Mouse (Mus musculus) limb, embryonic 13.5 days (tissue): Measurements from ENCODE around the gene Ndufb10. TPM values are rescaled to one million over a fixed set of nuclear protein-coding genes. Genes with fewer than 3 reads are reported as not detected.
"Not testable (repeated sequence)": the region's sequence is repeated elsewhere in the genome, so short reads cannot be mapped to it uniquely, and the experiment has no call there.

Experiments used
- ATAC-seq: fragments of 200-750 bp; cut with Nextera tagmentation; 2 replicates; pipeline ENCODE4 v1.8.0; 2017; ENCODE audit warnings: low read depth, moderate number of reproducible peaks, moderate TSS enrichment; ENCODE audit not compliant: low FRiP score
- H3K27ac ChIP-seq: fragments of 300-500 bp; sonication (generic); 2 replicates; pipeline ENCODE4 v1.5.1; 2015; ENCODE audit warnings: inconsistent platforms, mild to moderate bottlenecking, moderate library complexity
- H3K27me3 ChIP-seq: fragments of 300-500 bp; sonication (generic); 2 replicates; pipeline ENCODE4 v1.6.1; 2015; ENCODE audit warnings: mild to moderate bottlenecking, inconsistent platforms
- H3K36me3 ChIP-seq: fragments of 300-500 bp; sonication (generic); 2 replicates; pipeline ENCODE4 v1.6.1; 2015; ENCODE audit warnings: inconsistent platforms, mild to moderate bottlenecking, moderate library complexity
- H3K4me1 ChIP-seq: fragments of 300-500 bp; sonication (generic); 2 replicates; pipeline ENCODE4 v1.6.1; 2015; ENCODE audit warnings: inconsistent platforms
- H3K4me2 ChIP-seq: fragments of 300-500 bp; sonication (generic); replicated peaks from 2 replicates; pipeline ENCODE4 v1.6.1; 2015; ENCODE audit warnings: inconsistent platforms, mild to moderate bottlenecking, moderate library complexity
- H3K4me3 ChIP-seq: fragments of 300-500 bp; sonication (generic); 2 replicates; pipeline ENCODE4 v1.5.1; 2015; ENCODE audit warnings: moderate library complexity, mild to moderate bottlenecking, inconsistent platforms
- H3K9ac ChIP-seq: fragments of 300-500 bp; sonication (generic); 2 replicates; pipeline ENCODE4 v1.6.1; 2015; ENCODE audit warnings: mild to moderate bottlenecking, inconsistent platforms
- H3K9me3 ChIP-seq: fragments of 300-500 bp; sonication (generic); 2 replicates; pipeline ENCODE4 v1.6.1; 2016; ENCODE audit warnings: inconsistent platforms
- WGBS: fragments of 180-500 bp; shearing (Covaris S2); methylation state at CpG from one replicate; pipeline ENCODE4 v1.1.7; 2015; 5-methylcytosine and 5-hydroxymethylcytosine counted together
- polyA plus RNA-seq: library from polyadenylated mRNA; unstranded; fragments of >200 nt; fragmentation: Nextera tagmentation; extraction: Ambion mirVana; gene quantifications from 2 replicates; pipeline ENCODE4 v1.2.1, GENCODE M21; 2015

The Ndufb10 gene
- polyA plus RNA-seq, 1 experiment from 2014 or later, result 206 TPM

- under 1% methylated on average over 60 of the region's 61 CpGs for WGBS
- Histone ChIP-seq H3K36me3 (peaks cover 47% of the 10 kb centered on the region), H3K27ac (peak overlapping the region; percentile 87), H3K4me3 (peak overlapping the region; percentile 84), H3K27me3 (no peaks in the 10 kb centered on the region), H3K9me3 (no peaks in the 10 kb centered on the region), H3K4me2 (peak overlapping the region; percentile 91), H3K4me1 (peaks cover 34% of the 10 kb centered on the region), H3K9ac (peak overlapping the region; percentile 93)
- ATAC-seq, result peak; percentile 98
Observed at GRCm38 (mm10) chr17:24719494-24720222, 4.6 kb downstream of the Ndufb10 start.

GRCm38 (mm10) chr17:24718938-24719337 is 5.3 kb downstream of the Ndufb10 start:
- 63% methylated on average over 5 of the region's 5 CpGs for WGBS
- ATAC-seq, H3K27ac ChIP-seq: not testable (repeated sequence)

GRCm38 (mm10) chr17:24717943-24718342 is 6.3 kb downstream of the Ndufb10 start, which contains the start of the genes Rnf151 and Rps2:
Gene Rnf151 (minus strand): TSS chr17:24718063.
Gene Rps2 (plus strand): TSS chr17:24718116.
- Histone ChIP-seq H3K9me3 (no peaks in the 10 kb centered on the region), H3K4me2 (peak within 1 kb of the TSS; percentile 91), H3K27ac (no peak within 1 kb of the TSS), H3K36me3 (peaks cover 47% of the 10 kb centered on the region), H3K4me1 (peaks cover 25% of the 10 kb centered on the region), H3K27me3 (no peaks in the 10 kb centered on the region), H3K4me3 (peak within 1 kb of the TSS; percentile 84), H3K9ac (peak within 1 kb of the TSS; percentile 92)
- no peak for ATAC-seq
- WGBS, result 81% methylated on average over 4 of the region's 4 CpGs

More at GRCm38 (mm10) chr17:24718938-24719337, 5.3 kb downstream of the Ndufb10 start:
- H3K4me3 ChIP-seq, result peak overlapping the region; percentile 84
- H3K4me2 ChIP-seq, result peak overlapping the region; percentile 91
- not testable (repeated sequence) for H3K9me3 ChIP-seq, H3K27me3 ChIP-seq
- peaks cover 32% of the 10 kb centered on the region for H3K4me1 ChIP-seq
- H3K36me3 ChIP-seq, result peaks cover 47% of the 10 kb centered on the region
- peak overlapping the region; percentile 92 for H3K9ac ChIP-seq

- H3K27ac ChIP-seq, result no peak overlapping the region
- ATAC-seq, result no peak
- no peak overlapping the region for H3K9ac ChIP-seq
- no peak overlapping the region for H3K4me2 ChIP-seq
- WGBS, result 97% methylated on average over 15 of the region's 15 CpGs
- no peak overlapping the region for H3K4me3 ChIP-seq
- peaks cover 32% of the 10 kb centered on the region for H3K36me3 ChIP-seq
- H3K4me1 ChIP-seq, result peaks cover 8% of the 10 kb centered on the region
- H3K27me3 ChIP-seq, result no peaks in the 10 kb centered on the region
- no peaks in the 10 kb centered on the region for H3K9me3 ChIP-seq
Observed at GRCm38 (mm10) chr17:24716166-24716682, 8.1 kb downstream of the Ndufb10 start.

- Histone ChIP-seq H3K4me3 (no peak overlapping the region), H3K27ac (no peak overlapping the region), H3K4me2 (no peak overlapping the region), H3K4me1 (peaks cover 6% of the 10 kb centered on the region), H3K27me3 (no peaks in the 10 kb centered on the region), H3K9me3 (no peaks in the 10 kb centered on the region), H3K36me3 (peaks cover 28% of the 10 kb centered on the region), H3K9ac (no peak overlapping the region)
- ATAC-seq, result no peak
- WGBS, result 67% methylated on average over 6 of the region's 6 CpGs
Observed at GRCm38 (mm10) chr17:24715556-24715955, 8.7 kb downstream of the Ndufb10 start.

- Histone ChIP-seq H3K4me2 (peak overlapping the region; percentile 84; the same call in 1 of the 2 replicates), H3K27ac (no peak overlapping the region), H3K9me3 (no peaks in the 10 kb centered on the region), H3K4me1 (peaks cover 14% of the 10 kb centered on the region), H3K36me3 (peaks cover 23% of the 10 kb centered on the region), H3K4me3 (0 out of 2 replicates have a peak overlapping the region, but pooled peaks have one; percentile 85), H3K9ac (no peak overlapping the region), H3K27me3 (no peaks in the 10 kb centered on the region)
- WGBS, result 35% methylated on average over 2 of the region's 2 CpGs
- ATAC-seq, result no peak
Observed at GRCm38 (mm10) chr17:24708646-24709045, 15.6 kb downstream of the Ndufb10 start.

- Histone ChIP-seq H3K36me3 (peaks cover 29% of the 10 kb centered on the region), H3K27me3 (no peaks in the 10 kb centered on the region), H3K27ac (peak overlapping the region; percentile 67), H3K9ac (peak overlapping the region; percentile 81), H3K4me2 (peak overlapping the region; percentile 84), H3K9me3 (no peaks in the 10 kb centered on the region), H3K4me3 (peak overlapping the region; percentile 85), H3K4me1 (peaks cover 14% of the 10 kb centered on the region)
- peak; percentile 14; the same call in 1 of the 2 replicates for ATAC-seq
- 6% methylated on average over 24 of the region's 24 CpGs for WGBS
Observed at GRCm38 (mm10) chr17:24707801-24708425, 16.4 kb downstream of the Ndufb10 start.

GRCm38 (mm10) chr17:24706982-24707800 is 17.1 kb downstream of the Ndufb10 start, which contains the start of gene Tbl3:
Gene Tbl3 (minus strand): TSS chr17:24707660.
- Histone ChIP-seq H3K9me3 (no peaks in the 10 kb centered on the region), H3K27me3 (no peaks in the 10 kb centered on the region), H3K4me2 (peak within 1 kb of the TSS; percentile 84), H3K4me1 (peaks cover 14% of the 10 kb centered on the region), H3K9ac (peak within 1 kb of the TSS; percentile 81), H3K36me3 (peaks cover 36% of the 10 kb centered on the region), H3K27ac (peak within 1 kb of the TSS; percentile 67), H3K4me3 (peak within 1 kb of the TSS; percentile 85)
- peak; percentile 86 for ATAC-seq
- 4% methylated on average over 32 of the region's 32 CpGs for WGBS

GRCm38 (mm10) chr17:24705821-24706220 is 18.5 kb downstream of the Ndufb10 start:
- Histone ChIP-seq H3K9me3 (no peaks in the 10 kb centered on the region), H3K36me3 (peaks cover 50% of the 10 kb centered on the region), H3K27ac (no peak overlapping the region), H3K4me2 (peak overlapping the region; percentile 84; the same call in 1 of the 2 replicates), H3K27me3 (no peaks in the 10 kb centered on the region), H3K9ac (no peak overlapping the region), H3K4me1 (peaks cover 14% of the 10 kb centered on the region), H3K4me3 (peak overlapping the region; percentile 15)
- ATAC-seq, result no peak
- 89% methylated on average over 3 of the region's 3 CpGs for WGBS

GRCm38 (mm10) chr17:24701251-24701650 is 23.0 kb downstream of the Ndufb10 start:
- no peak overlapping the region for H3K27ac ChIP-seq
- no peak overlapping the region for H3K4me2 ChIP-seq
- H3K9ac ChIP-seq, result no peak overlapping the region; the same call in 1 of the 2 replicates
- peaks cover 63% of the 10 kb centered on the region for H3K36me3 ChIP-seq
- H3K4me1 ChIP-seq, result peaks cover 22% of the 10 kb centered on the region
- no peak for ATAC-seq
- H3K4me3 ChIP-seq, result no peak overlapping the region
- no peaks in the 10 kb centered on the region for H3K27me3 ChIP-seq
- no peaks in the 10 kb centered on the region for H3K9me3 ChIP-seq
- 86% methylated on average over 9 of the region's 9 CpGs for whole genome bisulfite sequencing

- H3K4me3 ChIP-seq, result no peak overlapping the region
- H3K9me3 ChIP-seq, result no peaks in the 10 kb centered on the region
- peaks cover 49% of the 10 kb centered on the region for H3K36me3 ChIP-seq
- no peak overlapping the region for H3K4me2 ChIP-seq
- ATAC-seq, result no peak
- no peaks in the 10 kb centered on the region for H3K27me3 ChIP-seq
- H3K4me1 ChIP-seq, result peaks cover 28% of the 10 kb centered on the region
- 70% methylated on average over 2 of the region's 2 CpGs for WGBS
- H3K9ac ChIP-seq, result no peak overlapping the region
- no peak overlapping the region for H3K27ac ChIP-seq
Observed at GRCm38 (mm10) chr17:24699473-24699872, 24.8 kb downstream of the Ndufb10 start.
